Mouse (Mus musculus) regulatory T cell (primary cell): ENCODE data around the gene Ift122.

Experiments used
- in situ Hi-C: fragments of 300-600 bp; cut with MboI, MseI; formaldehyde crosslinking; loops from one replicate; pipeline ENCODE4 v1.15.1; 2025; ENCODE audit warnings: high pct_unique_total_duplicates

Gene Ift122

GRCm38 (mm10) chr6:115891061-115891460 is 37.8 kb downstream of the Ift122 start:
- in situ Hi-C loops: loop anchor here (5.0 to 25.0 kb wide), 2 partner anchors 116 to 721 kb away; no protein-coding TSS in a partner anchor

GRCm38 (mm10) chr6:115891497-115892061 is 38.3 kb downstream of the Ift122 start:
- in situ Hi-C loops: loop anchor here (5.0 to 25.0 kb wide), 2 partner anchors 116 to 721 kb away; no protein-coding TSS in a partner anchor

- in situ Hi-C loops: loop anchor here (5.0 to 25.0 kb wide), 2 partner anchors 115 to 720 kb away; no protein-coding TSS in a partner anchor
Observed at GRCm38 (mm10) chr6:115892363-115892762, 39.1 kb downstream of the Ift122 start.

GRCm38 (mm10) chr6:115896346-115896745 is 43.1 kb downstream of the Ift122 start:
- in situ Hi-C loops: loop anchor here (25.0 kb wide), 1 partner anchor 716 kb away; no protein-coding TSS in a partner anchor

- in situ Hi-C loops: loop anchor here (25.0 kb wide), 1 partner anchor 715 kb away; no protein-coding TSS in a partner anchor
Observed at GRCm38 (mm10) chr6:115897117-115897516, 43.8 kb downstream of the Ift122 start.

GRCm38 (mm10) chr6:115897926-115898520 is 44.8 kb downstream of the Ift122 start:
- in situ Hi-C loops: loop anchor here (25.0 kb wide), 1 partner anchor 714 kb away; no protein-coding TSS in a partner anchor

- in situ Hi-C loops: loop anchor here (5.0 kb wide), 1 partner anchor 231 kb away; no protein-coding TSS in a partner anchor
Observed at GRCm38 (mm10) chr6:115901062-115901461, 47.8 kb downstream of the Ift122 start.

GRCm38 (mm10) chr6:115901489-115901931 is 48.2 kb downstream of the Ift122 start:
- in situ Hi-C loops: loop anchor here (5.0 kb wide), 1 partner anchor 231 kb away; no protein-coding TSS in a partner anchor

- in situ Hi-C loops: loop anchor here (5.0 kb wide), 1 partner anchor 230 kb away; no protein-coding TSS in a partner anchor
Observed at GRCm38 (mm10) chr6:115902545-115902944, 49.3 kb downstream of the Ift122 start.

GRCm38 (mm10) chr6:115905568-115905967 is 52.3 kb downstream of the Ift122 start:
- in situ Hi-C loops: no loop called here

- in situ Hi-C loops: no loop called here
Observed at GRCm38 (mm10) chr6:115906455-115906854, 53.2 kb downstream of the Ift122 start.

GRCm38 (mm10) chr6:115906871-115907270 is 53.6 kb downstream of the Ift122 start:
- in situ Hi-C loops: no loop called here

GRCm38 (mm10) chr6:115908421-115908982 is 55.2 kb downstream of the Ift122 start:
- in situ Hi-C loops: no loop called here

GRCm38 (mm10) chr6:115909052-115909451 is 55.8 kb downstream of the Ift122 start:
- in situ Hi-C loops: no loop called here

GRCm38 (mm10) chr6:115909940-115910339 is 56.7 kb downstream of the Ift122 start:
- in situ Hi-C loops: no loop called here

- in situ Hi-C loops: no loop called here
Observed at GRCm38 (mm10) chr6:115911763-115912162, 58.5 kb downstream of the Ift122 start.

- in situ Hi-C loops: no loop called here
Observed at GRCm38 (mm10) chr6:115913482-115913881, 60.2 kb downstream of the Ift122 start.

GRCm38 (mm10) chr6:115914511-115915202 is 61.4 kb downstream of the Ift122 start:
- in situ Hi-C loops: no loop called here

GRCm38 (mm10) chr6:115915601-115916445 is 62.6 kb downstream of the Ift122 start:
- in situ Hi-C loops: no loop called here

GRCm38 (mm10) chr6:115916611-115917010 is 63.3 kb downstream of the Ift122 start:
- in situ Hi-C loops: no loop called here

GRCm38 (mm10) chr6:115918615-115919014 is 65.3 kb downstream of the Ift122 start:
- in situ Hi-C loops: no loop called here
